Comparison of ENCODE assay signal across 8 mouse cellular contexts in genomic region chr8:84834866-84835855, GRCm38 (mm10). TPM values are rescaled to one million over a fixed set of nuclear protein-coding genes. Genes with fewer than 3 reads are reported as not detected.
DNase-seq lines count a peak whose midpoint lies in the region; ATAC-seq and TF ChIP-seq lines count a peak whose summit lies in the region.

No protein-coding gene starts in this region.

- no peak for TF ChIP-seq CTCF in lung, postnatal 0 days (IDR thresholded peaks at IDR 0.05)

- no peak overlapping the region for H3K27ac ChIP-seq in lung, postnatal 0 days (ENCODE audit: low read length)
- H3K27ac ChIP-seq in limb, embryonic 14.5 days (replicated peaks; ENCODE audit: low read depth, low read length) = no peak overlapping the region

- no peaks in the 10 kb centered on the region for H3K27me3 ChIP-seq in lung, postnatal 0 days (replicated peaks; ENCODE audit: insufficient read depth, low read length)
- H3K27me3 ChIP-seq in limb, embryonic 14.5 days (ENCODE audit: control insufficient read depth, insufficient read depth, low read length) = no peaks in the 10 kb centered on the region

- no peak for TF ChIP-seq EP300 in lung, postnatal 0 days (IDR thresholded peaks at IDR 0.05)

- H3K36me3 ChIP-seq in lung, postnatal 0 days (ENCODE audit: insufficient read depth, low read length) = peaks cover 22% of the 10 kb centered on the region
- peaks cover 55% of the 10 kb centered on the region for H3K36me3 ChIP-seq in limb, embryonic 14.5 days (ENCODE audit: control insufficient read depth, insufficient read depth, low read length)

- peak; percentile 11; the same call in 1 of the 2 replicates for ATAC-seq in lung, postnatal 0 days
- no peak for ATAC-seq in limb, embryonic 14.5 days (ENCODE audit: low FRiP score, low read depth)
- ATAC-seq in monocyte, adult 5-6 weeks (replicated peaks; ENCODE audit: insufficient number of reproducible peaks, low FRiP score, low TSS enrichment, poor library complexity, severe bottlenecking) = no peak
- ATAC-seq in megakaryocyte progenitor cell, adult 5-6 weeks (replicated peaks; ENCODE audit: poor library complexity) = no peak

- H3K4me2 ChIP-seq in lung, postnatal 0 days (replicated peaks; ENCODE audit: low read depth, low read length) = no peak overlapping the region
- H3K4me2 ChIP-seq in limb, embryonic 14.5 days (replicated peaks; ENCODE audit: low read depth, low read length, severe bottlenecking) = no peak overlapping the region

- TF ChIP-seq POLR2A in limb, embryonic 14.5 days (IDR thresholded peaks at IDR 0.05; ENCODE audit: borderline replicate concordance, extremely low read depth, insufficient read depth, insufficient read length) = no peak

- H3K4me1 ChIP-seq in lung, postnatal 0 days (ENCODE audit: insufficient read depth, low read depth, low read length) = peaks cover 4% of the 10 kb centered on the region; the same call in 1 of the 2 replicates
- peaks cover 15% of the 10 kb centered on the region; the same call in 1 of the 2 replicates for H3K4me1 ChIP-seq in limb, embryonic 14.5 days (ENCODE audit: control insufficient read depth, insufficient read depth, low read length)

- DNase-seq in adrenal gland, adult 2 months = peak; percentile 84
- DNase-seq in adrenal gland, adult 18-20 months (ENCODE audit: low spot score in 2 of 2) = no peak
- peak; percentile 50 for DNase-seq in lung, postnatal 0 days (ENCODE audit: low spot score)
- DNase-seq in lung, postnatal 25 days (ENCODE audit: low spot score) = no peak
- DNase-seq in frontal cortex, postnatal 10 days (ENCODE audit: low spot score in 2 of 2) = peak; percentile 67 to 68
- DNase-seq in limb, embryonic 14.5 days (ENCODE audit: low spot score) = peak; percentile 56

- 47% methylated on average over 10 of the region's 10 CpGs for WGBS in lung, postnatal 0 days
- WGBS in limb, embryonic 14.5 days = 79% methylated on average over 10 of the region's 10 CpGs

- no peak overlapping the region for H3K4me3 ChIP-seq in lung, postnatal 0 days (ENCODE audit: low read depth, low read length)
- no peak overlapping the region for H3K4me3 ChIP-seq in limb, embryonic 14.5 days (replicated peaks; ENCODE audit: low read length)

- H3K9me3 ChIP-seq in lung, postnatal 0 days (ENCODE audit: low read length) = no peaks in the 10 kb centered on the region
- H3K9me3 ChIP-seq in limb, embryonic 14.5 days (ENCODE audit: control insufficient read depth, low read length) = no peaks in the 10 kb centered on the region

- no peak overlapping the region for H3K9ac ChIP-seq in lung, postnatal 0 days (replicated peaks; ENCODE audit: low read depth)
- H3K9ac ChIP-seq in limb, embryonic 14.5 days (ENCODE audit: low read depth, low read length, severe bottlenecking) = no peak overlapping the region

RNA-seq across cellular contexts. Expression of gene Gadd45gip1, which starts 3.8 kb away (rescaled TPM):
- total RNA-seq in adrenal gland, adult 2 months (2021) = 10 to 100 TPM; 72.6 to 74.9 TPM
- 141 and 196 TPM in 2 replicates for polyA plus RNA-seq in adrenal gland, adult 2 months (2012; rRNA removed)
- total RNA-seq in adrenal gland, adult 18-20 months (2021) = 10 to 100 TPM; 62.0 to 71.1 TPM
- polyA plus RNA-seq in lung, postnatal 0 days (2015; fragmentation: Nextera tagmentation; extraction: Ambion mirVana) = 24.4 and 24.8 TPM in 2 replicates
- polyA plus RNA-seq in limb, embryonic 14.5 days (2012; rRNA removed) = 39.8 and 45.6 TPM in 2 replicates
- polyA plus RNA-seq in limb, embryonic 14.5 days (2014; fragmentation: Nextera tagmentation; extraction: Ambion mirVana) = 43.2 and 44.9 TPM in 2 replicates
- 10.0 to 12.8 TPM (median 11.2 TPM) in 3 replicates for total RNA-seq in monocyte, adult 5-6 weeks (2017)
- 21.4 and 21.9 TPM in 2 replicates for total RNA-seq in megakaryocyte progenitor cell, adult 5-6 weeks (2015)
- 51.2 and 57.4 TPM in 2 replicates for total RNA-seq in megakaryocyte progenitor cell, adult 5-6 weeks (2017)

RNA-seq across cellular contexts. Expression of gene Rad23a, which starts 5.3 kb away (rescaled TPM):
- 100 to 1,000 TPM; 122 to 141 TPM for total RNA-seq in adrenal gland, adult 2 months (2021)
- polyA plus RNA-seq in adrenal gland, adult 2 months (2012; rRNA removed) = 128 and 131 TPM in 2 replicates
- 100 to 1,000 TPM; 109 to 113 TPM for total RNA-seq in adrenal gland, adult 18-20 months (2021)
- 77.9 and 85.7 TPM in 2 replicates for polyA plus RNA-seq in lung, postnatal 0 days (2015; fragmentation: Nextera tagmentation; extraction: Ambion mirVana)
- 82.0 and 82.4 TPM in 2 replicates for polyA plus RNA-seq in limb, embryonic 14.5 days (2012; rRNA removed)
- polyA plus RNA-seq in limb, embryonic 14.5 days (2014; fragmentation: Nextera tagmentation; extraction: Ambion mirVana) = 104 and 109 TPM in 2 replicates
- total RNA-seq in monocyte, adult 5-6 weeks (2017) = 31.6 to 37.2 TPM (median 34.2 TPM) in 3 replicates
- total RNA-seq in megakaryocyte progenitor cell, adult 5-6 weeks (2015) = 30.2 and 34.4 TPM in 2 replicates
- 26.2 and 26.3 TPM in 2 replicates for total RNA-seq in megakaryocyte progenitor cell, adult 5-6 weeks (2017)

RNA-seq across cellular contexts. Expression of gene Calr, which starts 11.6 kb away (rescaled TPM):
- total RNA-seq in adrenal gland, adult 2 months (2021) = 100 to 1,000 TPM; 684 to 730 TPM
- 88.2 and 91.2 TPM in 2 replicates for polyA plus RNA-seq in adrenal gland, adult 2 months (2012; rRNA removed)
- 100 to 1,000 TPM; 606 to 686 TPM for total RNA-seq in adrenal gland, adult 18-20 months (2021)
- 318 and 405 TPM in 2 replicates for polyA plus RNA-seq in lung, postnatal 0 days (2015; fragmentation: Nextera tagmentation; extraction: Ambion mirVana)
- 575 and 831 TPM in 2 replicates for polyA plus RNA-seq in limb, embryonic 14.5 days (2012; rRNA removed)
- 802 and 827 TPM in 2 replicates for polyA plus RNA-seq in limb, embryonic 14.5 days (2014; fragmentation: Nextera tagmentation; extraction: Ambion mirVana)
- total RNA-seq in monocyte, adult 5-6 weeks (2017) = 1,036 to 1,300 TPM (median 1,079 TPM) in 3 replicates
- 1,060 and 1,133 TPM in 2 replicates for total RNA-seq in megakaryocyte progenitor cell, adult 5-6 weeks (2015)
- 4,756 and 5,574 TPM in 2 replicates for total RNA-seq in megakaryocyte progenitor cell, adult 5-6 weeks (2017)

RNA-seq across cellular contexts. Expression of gene Dand5, which starts 12.5 kb away (rescaled TPM):
- 10 to 100 TPM; 11.5 to 12.2 TPM for total RNA-seq in adrenal gland, adult 2 months (2021)
- 5.1 and 7.0 TPM in 2 replicates for polyA plus RNA-seq in adrenal gland, adult 2 months (2012; rRNA removed)
- 10 to 100 TPM; 10.6 to 10.8 TPM for total RNA-seq in adrenal gland, adult 18-20 months (2021)
- 6.2 and 6.8 TPM in 2 replicates for polyA plus RNA-seq in lung, postnatal 0 days (2015; fragmentation: Nextera tagmentation; extraction: Ambion mirVana)
- 5.7 and 5.9 TPM in 2 replicates for polyA plus RNA-seq in limb, embryonic 14.5 days (2012; rRNA removed)
- polyA plus RNA-seq in limb, embryonic 14.5 days (2014; fragmentation: Nextera tagmentation; extraction: Ambion mirVana) = 6.4 and 6.9 TPM in 2 replicates
- total RNA-seq in monocyte, adult 5-6 weeks (2017) = 3.6 to 4.0 TPM (median 3.8 TPM) in 3 replicates
- total RNA-seq in megakaryocyte progenitor cell, adult 5-6 weeks (2015) = 2.2 and 2.4 TPM in 2 replicates
- 1.7 and 4.0 TPM in 2 replicates for total RNA-seq in megakaryocyte progenitor cell, adult 5-6 weeks (2017)

RNA-seq across cellular contexts. Expression of gene Farsa, which starts 21.6 kb away (rescaled TPM):
- 10 to 100 TPM; 61.6 to 69.3 TPM for total RNA-seq in adrenal gland, adult 2 months (2021)
- polyA plus RNA-seq in adrenal gland, adult 2 months (2012; rRNA removed) = 45.3 and 51.4 TPM in 2 replicates
- total RNA-seq in adrenal gland, adult 18-20 months (2021) = 10 to 100 TPM; 58.8 to 69.6 TPM
- polyA plus RNA-seq in lung, postnatal 0 days (2015; fragmentation: Nextera tagmentation; extraction: Ambion mirVana) = 44.0 and 44.6 TPM in 2 replicates
- 105 and 123 TPM in 2 replicates for polyA plus RNA-seq in limb, embryonic 14.5 days (2012; rRNA removed)
- 78.4 and 81.2 TPM in 2 replicates for polyA plus RNA-seq in limb, embryonic 14.5 days (2014; fragmentation: Nextera tagmentation; extraction: Ambion mirVana)
- 32.5 to 56.1 TPM (median 35.3 TPM) in 3 replicates for total RNA-seq in monocyte, adult 5-6 weeks (2017)
- 33.3 and 51.2 TPM in 2 replicates for total RNA-seq in megakaryocyte progenitor cell, adult 5-6 weeks (2015)
- 173 and 193 TPM in 2 replicates for total RNA-seq in megakaryocyte progenitor cell, adult 5-6 weeks (2017)

Comparison
In these comparisons a context has a peak if more than half of its experiments do, and no peak if none do; other contexts are left out.
1. DNase-seq: peak in adrenal gland, adult 2 months (single experiment), lung, postnatal 0 days (single experiment), frontal cortex, postnatal 10 days (2 of 2) and limb, embryonic 14.5 days (single experiment); none in adrenal gland, adult 18-20 months (0 of 2) and lung, postnatal 25 days (single experiment).